Mouse (Mus musculus) small intestine, adult 2 months (tissue): ENCODE results near the gene Glrx5.

Source experiments
- CTCF ChIP-seq: fragments of 200-500 bp; IDR thresholded peaks from 2 replicates; pipeline ENCODE4 v1.5.1; 2012; ENCODE audit warnings: low read depth, mild to moderate bottlenecking, control low read depth, inconsistent platforms, low read length, moderate library complexity, mixed read lengths; ENCODE audit not compliant: insufficient replicate concordance, insufficient read length; ENCODE audit errors: extremely low read depth
- POLR2A ChIP-seq: fragments of 200-500 bp; IDR thresholded peaks from 2 replicates; pipeline ENCODE4 v1.6.1; 2012; ENCODE audit warnings: low read depth, mild to moderate bottlenecking, control low read depth, inconsistent platforms, low read length, moderate library complexity

DNA sequence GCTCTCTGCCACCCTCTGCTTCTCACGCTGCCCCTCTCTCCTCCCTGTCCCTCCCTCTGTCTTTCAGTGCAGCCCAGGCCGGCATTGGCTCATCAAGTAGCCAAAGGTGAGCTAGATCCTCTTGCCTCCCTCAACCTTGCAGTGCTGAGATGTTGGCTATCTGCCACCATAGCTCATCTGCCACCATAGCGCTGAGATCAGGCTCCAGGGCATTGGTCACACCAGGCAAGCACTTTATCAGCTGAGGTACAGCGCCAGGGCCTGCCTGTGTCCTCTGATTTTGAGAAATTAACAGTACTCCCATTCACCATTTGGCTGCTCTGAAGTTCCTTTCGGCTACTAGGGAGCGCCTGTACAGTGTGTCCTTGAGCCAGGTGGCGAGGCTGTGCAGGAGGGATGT lies 8.5 kb downstream of the Glrx5 start:
- TF ChIP-seq CTCF, result no peak
- no peak for TF ChIP-seq POLR2A
